Mouse (Mus musculus): ENCODE results near the gene Sertm1. TPM values are rescaled to one million over a fixed set of nuclear protein-coding genes. Genes with fewer than 3 reads are reported as not detected.

Gene Sertm1
- total RNA-seq (2014; fragmentation: Nextera tagmentation) = not detected in 2 replicates
- 0.05 TPM in 1 of 2 replicates, not detected in the other for total RNA-seq (2017)
- polyA plus RNA-seq (2012) = not detected in 2 replicates

GRCm38 (mm10) chr3:54915643-54916071 is at the start of gene Sertm1:
Gene Sertm1 (minus strand): TSS chr3:54915887.
- H3K9me3 ChIP-seq (replicated peaks) = peaks cover 12% of the 10 kb centered on the region
- no peak within 1 kb of the TSS; the same call in 1 of the 2 replicates for H3K4me3 ChIP-seq (ENCODE audit: low read depth, low read length)
- ATAC-seq (ENCODE audit: extremely low read depth, insufficient number of reproducible peaks, low FRiP score, poor library complexity, severe bottlenecking) (no peak), DNase-seq (ENCODE audit: low spot score) (no peak)
- no peaks in the 10 kb centered on the region for H3K36me3 ChIP-seq (replicated peaks)
- H3K27me3 ChIP-seq (ENCODE audit: insufficient read depth, low read length) = no peaks in the 10 kb centered on the region
- H3K4me1 ChIP-seq (ENCODE audit: insufficient read depth, low read depth, low read length) = no peaks in the 10 kb centered on the region
- no peak for TF ChIP-seq GATA2 (IDR thresholded peaks at IDR 0.05; ENCODE audit: borderline replicate concordance, low read depth, low read length)
- TF ChIP-seq POLR2AphosphoS5 (IDR thresholded peaks at IDR 0.05; ENCODE audit: insufficient replicate concordance, low read depth, low read length) = no peak
- TF ChIP-seq CTCF (IDR thresholded peaks at IDR 0.05; ENCODE audit: low read depth, low read length) = no peak
- TF ChIP-seq TAL1 (conservative IDR thresholded peaks at IDR 0.05; ENCODE audit: low read depth, low read length) = no peak
- no peak for TF ChIP-seq GATA1 (IDR thresholded peaks at IDR 0.05; ENCODE audit: borderline replicate concordance, low read length)

DNA sequence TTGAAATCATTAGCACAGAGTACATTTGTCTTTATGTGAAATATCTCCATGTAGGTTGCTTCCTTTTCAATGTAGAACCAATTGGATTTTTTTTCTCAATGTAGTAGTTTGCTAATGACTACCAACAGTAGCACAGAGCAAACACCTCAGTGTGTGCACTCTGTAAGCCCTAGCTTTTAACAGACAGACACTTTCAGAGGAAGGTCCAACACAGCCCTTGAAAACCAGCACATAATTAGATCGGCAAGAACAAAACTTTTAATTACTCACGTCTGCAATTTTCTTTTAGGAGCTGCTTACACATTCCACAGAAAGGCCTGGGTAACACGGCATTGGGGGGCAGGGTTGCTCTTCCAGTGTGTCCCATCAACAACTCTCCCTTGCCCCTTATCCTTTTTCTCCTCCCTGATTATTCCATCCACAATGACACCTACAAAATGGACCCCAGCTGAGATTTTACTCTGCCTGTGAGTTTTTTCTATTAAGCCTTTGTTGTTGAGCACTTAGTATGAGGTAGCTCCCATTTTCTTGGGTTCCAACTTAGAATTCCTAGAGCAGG is 49.3 kb upstream of the Sertm1 start:
- Histone ChIP-seq H3K4me1 (ENCODE audit: insufficient read depth, low read depth, low read length) (no peaks in the 10 kb centered on the region), H3K4me3 (ENCODE audit: low read depth, low read length) (no peak overlapping the region), H3K36me3 (replicated peaks) (no peaks in the 10 kb centered on the region), H3K27me3 (ENCODE audit: insufficient read depth, low read length) (no peaks in the 10 kb centered on the region), H3K9me3 (replicated peaks) (no peaks in the 10 kb centered on the region)
- ATAC-seq (ENCODE audit: extremely low read depth, insufficient number of reproducible peaks, low FRiP score, poor library complexity, severe bottlenecking) (no peak), DNase-seq (ENCODE audit: low spot score) (no peak)
- no peak for TF ChIP-seq CTCF (IDR thresholded peaks at IDR 0.05; ENCODE audit: low read depth, low read length)
- no peak for TF ChIP-seq TAL1 (conservative IDR thresholded peaks at IDR 0.05; ENCODE audit: low read depth, low read length)
- TF ChIP-seq GATA2 (IDR thresholded peaks at IDR 0.05; ENCODE audit: borderline replicate concordance, low read depth, low read length) = no peak
- no peak for TF ChIP-seq GATA1 (IDR thresholded peaks at IDR 0.05; ENCODE audit: borderline replicate concordance, low read length)
- no peak for TF ChIP-seq POLR2AphosphoS5 (IDR thresholded peaks at IDR 0.05; ENCODE audit: insufficient replicate concordance, low read depth, low read length)

DNA sequence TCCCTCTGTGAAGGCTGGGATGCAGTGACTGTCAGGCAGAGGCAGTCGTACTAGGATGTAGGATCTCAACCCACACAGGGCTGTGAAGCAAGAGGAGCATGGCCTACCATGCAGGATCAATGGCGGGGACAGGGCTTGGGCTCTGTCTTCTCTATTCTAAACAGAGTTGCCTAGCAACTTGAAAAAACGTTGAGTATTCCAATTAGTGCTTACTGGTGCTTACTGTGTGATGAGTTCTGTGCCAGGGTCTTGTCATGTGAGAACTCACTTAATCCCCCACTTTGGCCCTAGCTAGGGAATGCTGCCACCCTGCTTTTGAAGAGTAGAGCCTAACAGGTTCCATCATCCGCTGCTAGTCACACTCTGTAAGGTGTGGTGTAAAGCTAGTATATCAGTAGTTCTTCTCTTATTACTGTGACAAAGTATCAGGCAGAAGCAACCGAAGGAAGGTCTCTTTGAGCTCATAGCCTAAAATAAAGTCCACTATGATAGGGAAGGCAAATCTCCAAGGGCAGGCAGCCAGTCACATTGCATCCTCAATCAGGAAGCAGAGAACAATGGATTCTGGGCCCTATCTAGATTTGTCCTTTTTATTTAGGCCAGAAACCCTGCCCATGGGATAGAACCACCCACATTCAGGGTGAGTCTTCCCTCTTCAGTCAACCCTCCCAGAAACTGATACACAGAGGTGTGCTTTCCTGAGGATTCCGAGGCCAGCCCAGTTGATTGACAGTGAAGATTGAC is 27.6 kb upstream of the Sertm1 start:
- Histone ChIP-seq H3K27me3 (ENCODE audit: insufficient read depth, low read length) (no peaks in the 10 kb centered on the region), H3K36me3 (replicated peaks) (no peaks in the 10 kb centered on the region), H3K9me3 (replicated peaks) (no peaks in the 10 kb centered on the region), H3K4me3 (ENCODE audit: low read depth, low read length) (no peak overlapping the region), H3K4me1 (ENCODE audit: insufficient read depth, low read depth, low read length) (no peaks in the 10 kb centered on the region)
- ATAC-seq (ENCODE audit: extremely low read depth, insufficient number of reproducible peaks, low FRiP score, poor library complexity, severe bottlenecking) = no peak
- no peak for TF ChIP-seq CTCF (IDR thresholded peaks at IDR 0.05; ENCODE audit: low read depth, low read length)
- TF ChIP-seq TAL1 (conservative IDR thresholded peaks at IDR 0.05; ENCODE audit: low read depth, low read length) = no peak
- no peak for TF ChIP-seq GATA1 (IDR thresholded peaks at IDR 0.05; ENCODE audit: borderline replicate concordance, low read length)
- no peak for TF ChIP-seq POLR2AphosphoS5 (IDR thresholded peaks at IDR 0.05; ENCODE audit: insufficient replicate concordance, low read depth, low read length)
- TF ChIP-seq GATA2 (IDR thresholded peaks at IDR 0.05; ENCODE audit: borderline replicate concordance, low read depth, low read length) = no peak
- DNase-seq (ENCODE audit: low spot score) = no peak

DNA sequence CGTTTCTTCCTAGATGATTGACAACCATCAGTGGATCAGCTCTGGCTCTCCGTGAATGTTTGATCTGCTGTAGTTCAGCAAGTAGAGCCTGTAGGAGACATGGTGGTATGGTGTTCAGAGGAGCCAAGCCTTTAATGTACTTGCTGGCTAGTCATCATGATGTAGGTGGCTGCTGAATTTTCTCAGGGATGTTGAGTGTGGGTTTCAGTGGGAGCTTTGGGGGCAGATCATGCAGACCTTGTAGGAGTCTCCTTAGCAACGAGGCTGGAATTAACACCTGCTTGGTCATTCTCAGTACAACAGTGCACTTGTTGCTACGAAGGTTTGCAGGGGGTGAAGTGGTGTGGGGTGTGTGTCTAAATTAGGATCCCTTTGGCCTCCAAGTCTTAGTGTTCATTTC is 18.8 kb upstream of the Sertm1 start:
- no peaks in the 10 kb centered on the region for H3K27me3 ChIP-seq (ENCODE audit: insufficient read depth, low read length)
- H3K9me3 ChIP-seq (replicated peaks) = 0 out of 2 replicates have a peak, but pooled peaks cover 3% of the 10 kb centered on the region
- no peak for TF ChIP-seq POLR2AphosphoS5 (IDR thresholded peaks at IDR 0.05; ENCODE audit: insufficient replicate concordance, low read depth, low read length)
- no peak for TF ChIP-seq GATA2 (IDR thresholded peaks at IDR 0.05; ENCODE audit: borderline replicate concordance, low read depth, low read length)
- ATAC-seq (ENCODE audit: extremely low read depth, insufficient number of reproducible peaks, low FRiP score, poor library complexity, severe bottlenecking) (no peak), DNase-seq (ENCODE audit: low spot score) (no peak)
- no peak overlapping the region for H3K4me3 ChIP-seq (ENCODE audit: low read depth, low read length)
- no peaks in the 10 kb centered on the region for H3K4me1 ChIP-seq (ENCODE audit: insufficient read depth, low read depth, low read length)
- H3K36me3 ChIP-seq (replicated peaks) = no peaks in the 10 kb centered on the region

GRCm38 (mm10) chr3:54932599-54932998 is 16.9 kb upstream of the Sertm1 start:
- no peaks in the 10 kb centered on the region for H3K4me1 ChIP-seq (ENCODE audit: insufficient read depth, low read depth, low read length)
- H3K4me3 ChIP-seq (ENCODE audit: low read depth, low read length) = no peak overlapping the region
- 0 out of 2 replicates have a peak, but pooled peaks cover 2% of the 10 kb centered on the region for H3K9me3 ChIP-seq (replicated peaks)
- DNase-seq (ENCODE audit: low spot score) (no peak), ATAC-seq (ENCODE audit: extremely low read depth, insufficient number of reproducible peaks, low FRiP score, poor library complexity, severe bottlenecking) (no peak)
- no peaks in the 10 kb centered on the region for H3K36me3 ChIP-seq (replicated peaks)
- no peak for TF ChIP-seq POLR2AphosphoS5 (IDR thresholded peaks at IDR 0.05; ENCODE audit: insufficient replicate concordance, low read depth, low read length)
- TF ChIP-seq GATA1 (IDR thresholded peaks at IDR 0.05; ENCODE audit: borderline replicate concordance, low read length) = no peak
- no peak for TF ChIP-seq TAL1 (conservative IDR thresholded peaks at IDR 0.05; ENCODE audit: low read depth, low read length)
- TF ChIP-seq GATA2 (IDR thresholded peaks at IDR 0.05; ENCODE audit: borderline replicate concordance, low read depth, low read length) = no peak
- no peak for TF ChIP-seq CTCF (IDR thresholded peaks at IDR 0.05; ENCODE audit: low read depth, low read length)
- no peaks in the 10 kb centered on the region for H3K27me3 ChIP-seq (ENCODE audit: insufficient read depth, low read length)

DNA sequence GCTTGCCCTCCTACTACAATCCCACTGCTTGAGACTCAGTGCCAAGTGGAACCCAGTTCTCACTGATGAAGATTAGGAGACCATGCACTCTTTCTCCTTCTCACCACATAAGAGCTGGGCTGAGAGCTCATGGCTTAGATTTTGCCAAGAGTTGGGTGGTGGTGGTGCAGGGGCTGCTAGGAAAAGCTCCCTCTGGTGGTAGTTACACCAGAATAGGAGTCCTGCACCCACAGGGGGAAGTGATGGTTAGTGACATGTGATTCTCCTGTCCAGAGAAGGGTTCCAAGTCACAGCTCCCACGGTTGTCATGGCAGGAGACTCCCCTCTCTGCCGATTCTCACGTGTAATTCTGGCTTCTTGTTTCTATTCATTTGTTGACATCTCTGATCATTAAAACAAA is 4.7 kb upstream of the Sertm1 start:
- ATAC-seq (ENCODE audit: extremely low read depth, insufficient number of reproducible peaks, low FRiP score, poor library complexity, severe bottlenecking) (no peak), DNase-seq (ENCODE audit: low spot score) (no peak)
- Histone ChIP-seq H3K27me3 (ENCODE audit: insufficient read depth, low read length) (no peaks in the 10 kb centered on the region), H3K36me3 (replicated peaks) (no peaks in the 10 kb centered on the region), H3K9me3 (replicated peaks) (peaks cover 7% of the 10 kb centered on the region), H3K4me3 (ENCODE audit: low read depth, low read length) (no peak overlapping the region), H3K4me1 (ENCODE audit: insufficient read depth, low read depth, low read length) (no peaks in the 10 kb centered on the region)
- TF ChIP-seq CTCF (IDR thresholded peaks at IDR 0.05; ENCODE audit: low read depth, low read length) = no peak
- no peak for TF ChIP-seq GATA2 (IDR thresholded peaks at IDR 0.05; ENCODE audit: borderline replicate concordance, low read depth, low read length)
- no peak for TF ChIP-seq POLR2AphosphoS5 (IDR thresholded peaks at IDR 0.05; ENCODE audit: insufficient replicate concordance, low read depth, low read length)
- no peak for TF ChIP-seq GATA1 (IDR thresholded peaks at IDR 0.05; ENCODE audit: borderline replicate concordance, low read length)
- no peak for TF ChIP-seq TAL1 (conservative IDR thresholded peaks at IDR 0.05; ENCODE audit: low read depth, low read length)
